Mouse (Mus musculus) intestine, postnatal 0 days (tissue): ENCODE data around the gene B4galnt3. TPM values are rescaled to one million over a fixed set of nuclear protein-coding genes. Genes with fewer than 3 reads are reported as not detected.

ENCODE experiments used
- ATAC-seq: fragments of 200-750 bp; cut with Nextera tagmentation; 2 replicates; pipeline ENCODE4 v1.8.0; 2017; ENCODE audit warnings: mild to moderate bottlenecking, moderate TSS enrichment, moderate library complexity
- H3K27ac ChIP-seq: fragments of 300-500 bp; sonication (generic); 2 replicates; pipeline ENCODE4 v1.5.1; 2014; ENCODE audit warnings: mild to moderate bottlenecking, low read depth, low read length, moderate library complexity
- H3K27me3 ChIP-seq: fragments of 300-500 bp; sonication (generic); replicated peaks from 2 replicates; pipeline ENCODE4 v1.6.1; 2014; ENCODE audit warnings: low read length, mixed read lengths; ENCODE audit not compliant: control insufficient read depth, insufficient read depth
- H3K36me3 ChIP-seq: fragments of 300-500 bp; sonication (generic); 2 replicates; pipeline ENCODE4 v1.6.1; 2014; ENCODE audit warnings: mild to moderate bottlenecking, moderate library complexity; ENCODE audit not compliant: control insufficient read depth, insufficient read depth
- H3K4me1 ChIP-seq: fragments of 300-500 bp; sonication (generic); replicated peaks from 2 replicates; pipeline ENCODE4 v1.6.1; 2014; ENCODE audit warnings: antibody characterized with exemption, low read length, mixed read lengths; ENCODE audit not compliant: control insufficient read depth, insufficient read depth
- H3K4me2 ChIP-seq: fragments of 300-500 bp; sonication (generic); replicated peaks from 2 replicates; pipeline ENCODE4 v1.6.1; 2014; ENCODE audit warnings: low read depth, mild to moderate bottlenecking, moderate library complexity
- H3K4me3 ChIP-seq: fragments of 300-500 bp; sonication (generic); 2 replicates; pipeline ENCODE4 v1.5.1; 2014; ENCODE audit warnings: low read depth, low read length
- H3K9ac ChIP-seq: fragments of 300-500 bp; sonication (generic); 2 replicates; pipeline ENCODE4 v1.6.1; 2014; ENCODE audit warnings: mild to moderate bottlenecking, low read depth, low read length
- H3K9me3 ChIP-seq: fragments of 300-500 bp; sonication (generic); 2 replicates; pipeline ENCODE4 v1.6.1; 2016; ENCODE audit warnings: mixed run types; ENCODE audit not compliant: control insufficient read depth
- CTCF ChIP-seq: sonication (generic); IDR thresholded peaks from 2 replicates; pipeline ENCODE4 v1.5.1; 2016; ENCODE audit warnings: low read depth, mild to moderate bottlenecking, control low read depth, antibody characterized with exemption, moderate library complexity
- WGBS: fragments of 180-500 bp; shearing (Covaris S2); extraction: QIAGEN DNeasy Blood & Tissue Kit; methylation state at CpG from one replicate; pipeline ENCODE4 v1.1.7; 2014; 5-methylcytosine and 5-hydroxymethylcytosine counted together
- polyA plus RNA-seq: library from polyadenylated mRNA; unstranded; fragments of >200 nt; fragmentation: Nextera tagmentation; extraction: Ambion mirVana; gene quantifications from 2 replicates; pipeline ENCODE4 v1.2.1, GENCODE M21; 2015

Gene B4galnt3
- polyA plus RNA-seq, 1 experiment from 2014 or later: 0.95 TPM

DNA sequence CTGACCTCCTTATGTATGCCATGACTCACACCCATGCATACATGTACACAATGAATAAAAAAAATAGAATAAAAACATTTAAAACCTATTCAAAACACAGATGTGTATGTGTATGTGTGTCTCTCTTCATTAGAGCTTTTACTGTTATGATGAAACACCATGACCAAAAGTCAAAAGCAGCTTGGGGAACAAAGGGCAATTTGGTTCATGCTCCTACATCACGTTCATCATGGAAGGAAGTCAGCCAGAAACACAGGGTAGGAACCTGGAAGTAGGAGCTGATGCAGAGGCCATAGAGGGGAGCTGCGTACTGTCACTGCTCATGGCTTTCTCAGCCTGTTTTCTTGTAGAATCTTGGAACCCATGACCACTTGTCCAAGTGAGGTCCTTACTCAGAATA, 41.6 kb downstream of the B4galnt3 start:
- Histone ChIP-seq H3K4me2 (no peak overlapping the region), H3K4me3 (no peak overlapping the region), H3K4me1 (peaks cover 3% of the 10 kb centered on the region; the same call in 1 of the 2 replicates), H3K9me3 (no peaks in the 10 kb centered on the region), H3K27ac (no peak overlapping the region), H3K27me3 (no peaks in the 10 kb centered on the region), H3K9ac (no peak overlapping the region), H3K36me3 (no peaks in the 10 kb centered on the region)
- no peak for ATAC-seq
- TF ChIP-seq CTCF: no peak
- 52% methylated on average over 2 of the region's 2 CpGs for WGBS

- ATAC-seq: peak; percentile 91
- no peaks in the 10 kb centered on the region for H3K9me3 ChIP-seq
- no peak for TF ChIP-seq CTCF
- H3K36me3 ChIP-seq: no peaks in the 10 kb centered on the region
- H3K4me2 ChIP-seq: no peak overlapping the region
- peaks cover 3% of the 10 kb centered on the region; the same call in 1 of the 2 replicates for H3K4me1 ChIP-seq
- H3K27ac ChIP-seq: peak overlapping the region; percentile 35; the same call in 1 of the 2 replicates
- H3K9ac ChIP-seq: no peak overlapping the region
- no peak overlapping the region for H3K4me3 ChIP-seq
- WGBS: 41% methylated on average over 7 of the region's 7 CpGs
- no peaks in the 10 kb centered on the region for H3K27me3 ChIP-seq
Observed at GRCm38 (mm10) chr6:120251010-120251409, 43.3 kb downstream of the B4galnt3 start.

GRCm38 (mm10) chr6:120249831-120250230, 44.5 kb downstream of the B4galnt3 start:
- H3K27ac ChIP-seq: no peak overlapping the region
- H3K9me3 ChIP-seq: no peaks in the 10 kb centered on the region
- H3K4me3 ChIP-seq: no peak overlapping the region
- no peak for ATAC-seq
- no peaks in the 10 kb centered on the region for H3K36me3 ChIP-seq
- H3K4me2 ChIP-seq: no peak overlapping the region
- 70% methylated on average over 5 of the region's 5 CpGs for WGBS
- H3K27me3 ChIP-seq: no peaks in the 10 kb centered on the region
- no peak overlapping the region for H3K9ac ChIP-seq
- no peak for TF ChIP-seq CTCF
- peaks cover 3% of the 10 kb centered on the region; the same call in 1 of the 2 replicates for H3K4me1 ChIP-seq

DNA sequence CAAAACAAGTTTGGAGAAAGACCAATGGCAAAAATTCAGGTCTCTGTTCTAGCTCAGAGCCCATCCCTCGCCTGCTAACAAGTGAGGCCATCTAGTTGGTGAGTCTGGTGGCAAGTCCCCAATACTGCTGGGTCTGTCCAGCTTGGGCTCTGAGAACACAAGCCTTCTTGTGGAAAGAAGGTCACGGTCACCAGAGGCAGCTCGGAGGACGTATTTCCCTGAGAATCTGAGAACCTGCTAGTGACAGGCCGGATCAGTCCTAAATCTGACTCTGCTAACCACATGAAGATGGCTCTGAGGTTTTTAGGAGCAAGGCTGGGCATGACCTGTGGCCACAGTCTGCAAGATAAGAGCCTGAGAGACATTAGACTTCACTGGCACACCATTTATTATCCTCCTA, 47.7 kb downstream of the B4galnt3 start:
- Histone ChIP-seq H3K36me3 (no peaks in the 10 kb centered on the region), H3K9ac (no peak overlapping the region), H3K9me3 (no peaks in the 10 kb centered on the region), H3K27ac (no peak overlapping the region), H3K4me3 (no peak overlapping the region), H3K27me3 (no peaks in the 10 kb centered on the region), H3K4me2 (no peak overlapping the region), H3K4me1 (peaks cover 3% of the 10 kb centered on the region; the same call in 1 of the 2 replicates)
- no peak for ATAC-seq
- TF ChIP-seq CTCF: no peak
- 84% methylated on average over 5 of the region's 5 CpGs for WGBS

GRCm38 (mm10) chr6:120243250-120243649, 51.1 kb downstream of the B4galnt3 start:
- no peaks in the 10 kb centered on the region for H3K27me3 ChIP-seq
- TF ChIP-seq CTCF: no peak
- ATAC-seq: no peak
- H3K4me2 ChIP-seq: no peak overlapping the region
- no peaks in the 10 kb centered on the region for H3K9me3 ChIP-seq
- H3K36me3 ChIP-seq: no peaks in the 10 kb centered on the region
- H3K9ac ChIP-seq: no peak overlapping the region
- no peak overlapping the region for H3K27ac ChIP-seq
- H3K4me1 ChIP-seq: no peaks in the 10 kb centered on the region
- WGBS: 58% methylated on average over 8 of the region's 8 CpGs
- no peak overlapping the region for H3K4me3 ChIP-seq

GRCm38 (mm10) chr6:120242530-120242929, 51.8 kb downstream of the B4galnt3 start:
- H3K9ac ChIP-seq: no peak overlapping the region
- H3K4me3 ChIP-seq: no peak overlapping the region
- no peak overlapping the region for H3K4me2 ChIP-seq
- no peaks in the 10 kb centered on the region for H3K36me3 ChIP-seq
- H3K4me1 ChIP-seq: 0 out of 2 replicates have a peak, but pooled peaks cover 3% of the 10 kb centered on the region
- 41% methylated on average over 8 of the region's 8 CpGs for WGBS
- no peaks in the 10 kb centered on the region for H3K27me3 ChIP-seq
- TF ChIP-seq CTCF: no peak
- no peak overlapping the region for H3K27ac ChIP-seq
- ATAC-seq: 0 out of 2 replicates have a peak, but pooled peaks have one; percentile 16
- H3K9me3 ChIP-seq: no peaks in the 10 kb centered on the region

GRCm38 (mm10) chr6:120241453-120241852, 52.9 kb downstream of the B4galnt3 start:
- H3K27me3 ChIP-seq: no peaks in the 10 kb centered on the region
- 83% methylated on average over 12 of the region's 12 CpGs for WGBS
- no peak overlapping the region for H3K9ac ChIP-seq
- H3K9me3 ChIP-seq: no peaks in the 10 kb centered on the region
- H3K36me3 ChIP-seq: no peaks in the 10 kb centered on the region
- no peak overlapping the region for H3K4me2 ChIP-seq
- 0 out of 2 replicates have a peak, but pooled peaks cover 3% of the 10 kb centered on the region for H3K4me1 ChIP-seq
- H3K4me3 ChIP-seq: no peak overlapping the region
- no peak for ATAC-seq
- TF ChIP-seq CTCF: no peak
- no peak overlapping the region for H3K27ac ChIP-seq
